Mouse (Mus musculus) cerebellum, adult (tissue): ENCODE measurements around the gene Bex1.

Experiments
- ATAC-seq: cut with Nextera tagmentation; 2 replicates; pipeline ENCODE4 v1.9.2; 2017; ENCODE audit warnings: mild to moderate bottlenecking, moderate library complexity, mixed read lengths; ENCODE audit not compliant: insufficient number of reproducible peaks, low FRiP score, low TSS enrichment

The Bex1 gene

DNA sequence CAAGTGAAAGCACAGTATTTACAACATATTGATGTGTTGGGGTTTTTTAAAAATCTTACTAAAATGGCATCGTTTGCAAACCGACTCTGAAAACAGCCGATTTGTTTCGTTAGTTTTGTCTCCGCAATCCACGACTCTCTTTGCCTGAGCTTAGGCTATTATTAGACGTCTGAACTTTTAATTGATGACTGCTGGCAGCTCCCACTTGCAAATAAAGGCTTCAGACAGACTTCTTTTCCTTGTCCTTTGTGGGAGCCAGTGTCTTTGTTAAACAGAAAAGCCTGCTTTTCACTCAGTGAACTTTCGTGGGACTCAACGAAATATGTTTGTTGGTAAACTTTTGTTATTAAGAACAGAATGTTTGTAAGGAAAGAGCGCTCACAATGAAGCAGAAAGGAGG, 42.5 kb downstream of the Bex1 start:
- no peak for ATAC-seq

DNA sequence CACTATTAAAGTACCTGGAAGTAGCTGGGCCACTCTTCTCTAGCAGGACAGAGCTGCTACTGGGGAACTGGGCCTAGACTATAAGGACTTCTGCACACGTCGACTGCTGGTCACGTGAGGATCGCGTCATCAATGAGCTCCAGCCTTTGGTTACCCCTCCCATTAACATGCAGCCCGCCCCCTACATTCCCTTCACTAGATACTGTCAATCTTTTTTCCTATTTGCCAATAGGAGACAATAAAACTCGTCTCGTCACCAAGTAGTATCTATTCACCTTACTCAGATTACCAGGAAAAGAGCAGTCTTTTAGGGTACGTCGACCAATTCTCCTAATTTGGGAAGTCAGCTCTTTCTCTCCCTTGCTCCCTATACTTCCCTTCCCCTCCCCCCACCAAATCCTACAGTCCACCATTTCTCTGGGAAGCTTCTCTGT, 43.2 kb downstream of the Bex1 start, which contains the start of gene Tceal8:
TSS of gene Tceal8 (minus strand) at position 225 of the 434 bp plus-strand sequence.
- ATAC-seq, result peak; percentile 98

DNA sequence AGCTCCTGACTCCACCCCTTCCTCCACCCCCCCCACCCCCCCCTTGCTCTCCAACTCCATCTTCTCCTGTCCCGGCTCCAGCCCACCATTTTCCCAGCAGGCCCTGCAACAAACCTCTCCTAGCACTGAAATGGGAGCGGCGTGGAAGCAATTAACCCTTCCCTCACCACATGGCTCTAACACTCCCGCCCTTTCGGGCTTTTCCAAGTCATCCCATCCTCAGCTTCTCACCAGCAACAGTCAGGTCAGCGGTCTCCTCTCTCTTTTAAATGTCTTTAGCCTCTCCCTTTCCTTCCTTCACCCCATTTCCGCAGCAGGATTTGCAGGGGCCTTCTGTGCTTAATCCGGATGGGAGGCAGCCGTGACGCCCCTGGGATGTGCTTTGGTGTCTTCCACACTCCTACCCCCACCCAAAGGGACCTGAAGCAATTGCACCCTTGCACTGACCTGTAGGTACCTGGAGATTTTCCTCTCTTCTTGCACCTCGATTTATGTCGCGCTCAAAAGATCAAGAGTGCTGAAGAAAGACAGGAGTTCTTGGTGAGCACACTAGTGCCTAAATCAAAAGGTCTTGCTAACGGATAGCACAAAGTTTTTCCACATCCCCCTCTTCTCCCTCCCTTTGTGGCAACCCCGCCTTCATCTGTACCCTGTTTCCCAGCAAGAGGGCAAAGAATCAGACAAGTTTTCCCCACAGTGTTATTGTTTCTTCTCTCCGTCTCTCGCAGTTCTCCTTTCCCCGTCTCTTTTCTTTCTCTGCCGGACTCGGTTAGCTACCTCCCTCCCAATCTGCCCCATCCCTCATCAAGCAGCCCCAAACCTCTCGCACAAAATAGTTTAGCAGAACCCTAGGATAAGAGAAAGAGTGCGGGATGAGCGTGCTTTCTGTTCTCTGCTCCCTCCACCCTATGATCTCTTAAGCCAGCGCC, 43.9 kb downstream of the Bex1 start:
- peak; percentile 67 for ATAC-seq

DNA sequence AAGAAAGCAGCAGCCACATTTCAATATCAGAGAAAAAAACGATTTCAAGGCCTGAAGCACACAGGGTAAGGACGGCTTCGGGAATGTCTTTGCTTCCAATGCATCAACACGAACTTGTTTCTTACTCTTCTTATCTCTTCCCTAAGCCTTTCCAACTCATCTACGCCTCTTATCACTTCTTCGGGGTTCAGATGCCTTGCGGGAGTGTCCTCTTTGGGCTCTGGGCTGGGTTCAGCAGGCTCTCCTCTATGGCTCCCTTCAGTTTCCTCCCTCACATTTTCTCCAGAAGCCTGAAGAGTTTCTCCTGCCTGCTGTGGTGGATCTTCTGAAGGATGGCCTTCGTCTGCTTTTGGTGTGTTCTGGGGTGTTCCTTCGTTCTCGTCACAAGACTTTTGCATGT, 44.7 kb downstream of the Bex1 start:
- no peak for ATAC-seq
